Mouse (Mus musculus) kidney, postnatal 0 days (tissue): ENCODE results near the gene Phf23. TPM values are rescaled to one million over a fixed set of nuclear protein-coding genes. Genes with fewer than 3 reads are reported as not detected.
A peak's percentile ranks its signal among the peaks of the same experiment; 100 is the strongest.
"Not testable (repeated sequence)": the region's sequence is repeated elsewhere in the genome, so short reads cannot be mapped to it uniquely, and the experiment has no call there.

Experiments
- ATAC-seq: fragments of 200-750 bp; cut with Nextera tagmentation; replicated peaks from 2 replicates; pipeline ENCODE4 v1.8.0; 2017; ENCODE audit warnings: low read depth, moderate number of reproducible peaks, moderate TSS enrichment, moderate library complexity; ENCODE audit not compliant: low FRiP score
- DNase-seq: peaks from one replicate; pipeline ENCODE4 v3.0.0-alpha.2; 2016; ENCODE audit warnings: low spot score
- H3K27ac ChIP-seq: fragments of 300-500 bp; sonication (generic); 2 replicates; pipeline ENCODE4 v1.5.1; 2014; ENCODE audit warnings: mild to moderate bottlenecking
- H3K27me3 ChIP-seq: fragments of 300-500 bp; sonication (generic); 2 replicates; pipeline ENCODE4 v1.6.1; 2014; ENCODE audit warnings: low read length, mixed read lengths; ENCODE audit not compliant: insufficient read depth
- H3K36me3 ChIP-seq: fragments of 300-500 bp; sonication (generic); 2 replicates; pipeline ENCODE4 v1.6.1; 2014; ENCODE audit warnings: low read length, mixed read lengths; ENCODE audit not compliant: insufficient read depth
- H3K4me1 ChIP-seq: fragments of 300-500 bp; sonication (generic); replicated peaks from 2 replicates; pipeline ENCODE4 v1.6.1; 2014; ENCODE audit warnings: antibody characterized with exemption, low read length, mixed read lengths; ENCODE audit not compliant: insufficient read depth
- H3K4me2 ChIP-seq: fragments of 300-500 bp; sonication (generic); 2 replicates; pipeline ENCODE4 v1.6.1; 2014; ENCODE audit warnings: mild to moderate bottlenecking, low read length, moderate library complexity, mixed read lengths
- H3K4me3 ChIP-seq: fragments of 300-500 bp; sonication (generic); replicated peaks from 2 replicates; pipeline ENCODE4 v1.5.1; 2014; ENCODE audit warnings: low read depth, low read length
- H3K9ac ChIP-seq: fragments of 300-500 bp; sonication (generic); 2 replicates; pipeline ENCODE4 v1.6.1; 2014; ENCODE audit warnings: low read depth, low read length
- H3K9me3 ChIP-seq: fragments of 300-500 bp; sonication (generic); replicated peaks from 2 replicates; pipeline ENCODE4 v1.6.1; 2016; ENCODE audit warnings: low read length, inconsistent platforms, mixed read lengths
- CTCF ChIP-seq: IDR thresholded peaks from 2 replicates; pipeline ENCODE4 v1.5.1; 2016; ENCODE audit warnings: antibody characterized with exemption, low read depth, mild to moderate bottlenecking, moderate library complexity
- WGBS: fragments of 180-500 bp; shearing (Covaris S2); extraction: QIAGEN DNeasy Blood & Tissue Kit; methylation state at CpG from one replicate; pipeline ENCODE4 v1.1.7; 2014; 5-methylcytosine and 5-hydroxymethylcytosine counted together
- polyA plus RNA-seq: library from polyadenylated mRNA; unstranded; fragments of >200 nt; fragmentation: Nextera tagmentation; extraction: Ambion mirVana; gene quantifications from 2 replicates; pipeline ENCODE4 v1.2.1, GENCODE M21; 2015

The Phf23 gene
- polyA plus RNA-seq, 1 experiment from 2014 or later = 61.9 TPM

- peak; percentile 46 for TF ChIP-seq CTCF
- H3K27ac ChIP-seq = no peak overlapping the region
- no peaks in the 10 kb centered on the region for H3K9me3 ChIP-seq
- no peak overlapping the region for H3K9ac ChIP-seq
- H3K4me1 ChIP-seq = peaks cover 15% of the 10 kb centered on the region
- H3K27me3 ChIP-seq = no peaks in the 10 kb centered on the region
- 44% methylated on average over 4 of the region's 4 CpGs for WGBS
- H3K36me3 ChIP-seq = no peaks in the 10 kb centered on the region
- H3K4me3 ChIP-seq = no peak overlapping the region
- DNase-seq (no peak), ATAC-seq (no peak)
- no peak overlapping the region for H3K4me2 ChIP-seq
These were observed 44.6 kb upstream of the Phf23 start for GRCm38 (mm10) chr11:69950807-69951459.

- peak; percentile 34 for DNase-seq
- no peak overlapping the region for H3K4me2 ChIP-seq
- H3K4me1 ChIP-seq = peaks cover 6% of the 10 kb centered on the region; the same call in 1 of the 2 replicates
- no peak overlapping the region for H3K9ac ChIP-seq
- 36% methylated on average over 1 of the region's 1 CpGs for WGBS
- H3K36me3 ChIP-seq = no peaks in the 10 kb centered on the region
- H3K4me3 ChIP-seq = no peak overlapping the region
- TF ChIP-seq CTCF = peak; percentile 60
- no peak for ATAC-seq
- H3K27me3 ChIP-seq = no peaks in the 10 kb centered on the region
- H3K9me3 ChIP-seq = no peaks in the 10 kb centered on the region
- no peak overlapping the region for H3K27ac ChIP-seq
These were observed 43.3 kb upstream of the Phf23 start for GRCm38 (mm10) chr11:69952274-69952673.

GRCm38 (mm10) chr11:69953267-69953915, 42.2 kb upstream of the Phf23 start:
- no peak for ATAC-seq
- 54% methylated on average over 11 of the region's 11 CpGs for WGBS
- no peak for DNase-seq
- no peak overlapping the region for H3K27ac ChIP-seq
- no peak overlapping the region for H3K4me3 ChIP-seq
- H3K4me2 ChIP-seq = no peak overlapping the region
- no peaks in the 10 kb centered on the region for H3K9me3 ChIP-seq
- H3K4me1 ChIP-seq = no peaks in the 10 kb centered on the region
- TF ChIP-seq CTCF = no peak
- H3K27me3 ChIP-seq = no peaks in the 10 kb centered on the region
- H3K36me3 ChIP-seq = no peaks in the 10 kb centered on the region
- H3K9ac ChIP-seq = no peak overlapping the region

GRCm38 (mm10) chr11:69955618-69956017, 40.0 kb upstream of the Phf23 start:
- WGBS = 79% methylated on average over 4 of the region's 4 CpGs
- not testable (repeated sequence) for ATAC-seq, H3K4me1 ChIP-seq, H3K9me3 ChIP-seq, H3K9ac ChIP-seq, DNase-seq, H3K4me2 ChIP-seq, H3K4me3 ChIP-seq, H3K36me3 ChIP-seq, H3K27ac ChIP-seq, H3K27me3 ChIP-seq

GRCm38 (mm10) chr11:69956218-69956617, 39.4 kb upstream of the Phf23 start:
- ATAC-seq = no peak
- Histone ChIP-seq H3K9me3 (no peaks in the 10 kb centered on the region), H3K27me3 (no peaks in the 10 kb centered on the region), H3K9ac (no peak overlapping the region), H3K27ac (no peak overlapping the region), H3K4me3 (no peak overlapping the region), H3K4me2 (no peak overlapping the region), H3K36me3 (no peaks in the 10 kb centered on the region), H3K4me1 (no peaks in the 10 kb centered on the region)
- TF ChIP-seq CTCF = peak; percentile 25; the same call in 1 of the 2 replicates
- no peak for DNase-seq
- WGBS = 70% methylated on average over 1 of the region's 1 CpGs

GRCm38 (mm10) chr11:69960616-69961015, 35.0 kb upstream of the Phf23 start:
- DNase-seq (no peak), ATAC-seq (no peak)
- no peak overlapping the region for H3K4me3 ChIP-seq
- WGBS = 45% methylated on average over 5 of the region's 5 CpGs
- no peaks in the 10 kb centered on the region for H3K9me3 ChIP-seq
- no peak overlapping the region for H3K4me2 ChIP-seq
- no peaks in the 10 kb centered on the region for H3K4me1 ChIP-seq
- H3K27ac ChIP-seq = no peak overlapping the region
- peak; percentile 58 for TF ChIP-seq CTCF
- H3K27me3 ChIP-seq = peaks cover 7% of the 10 kb centered on the region
- no peak overlapping the region for H3K9ac ChIP-seq
- no peaks in the 10 kb centered on the region for H3K36me3 ChIP-seq

- Histone ChIP-seq H3K4me3 (no peak overlapping the region), H3K27me3 (peaks cover 7% of the 10 kb centered on the region), H3K4me1 (no peaks in the 10 kb centered on the region), H3K4me2 (no peak overlapping the region), H3K27ac (no peak overlapping the region), H3K36me3 (no peaks in the 10 kb centered on the region), H3K9ac (no peak overlapping the region), H3K9me3 (no peaks in the 10 kb centered on the region)
- TF ChIP-seq CTCF = no peak
- DNase-seq (no peak), ATAC-seq (no peak)
- 22% methylated on average over 5 of the region's 5 CpGs for WGBS
These were observed 33.7 kb upstream of the Phf23 start for GRCm38 (mm10) chr11:69961841-69962240.
